Mouse (Mus musculus) mouse trophoblast stem cell (cell line): Measurements from ENCODE around the gene Thsd7b.

Experiments
- in situ Hi-C, 2 experiments: fragments of 300-500 bp; cut with MseI, MboI; formaldehyde crosslinking; loops; 2 replicates in 1 of 2; 3 replicates in 1 of 2; pipeline ENCODE4 v1.15.1; 2025

The Thsd7b gene

GRCm38 (mm10) chr1:129272982-129273937 is at the start of gene Thsd7b:
Gene Thsd7b (plus strand): TSS chr1:129273302.
- in situ Hi-C loops, result no loop called here

GRCm38 (mm10) chr1:129244292-129244691 is 28.8 kb upstream of the Thsd7b start:
- in situ Hi-C loops, result loop anchor here (10.0 to 25.0 kb wide), 2 partner anchors 357 to 369 kb away; no protein-coding TSS in a partner anchor

- in situ Hi-C loops, result no loop called here
Observed at GRCm38 (mm10) chr1:129250704-129251443, 22.2 kb upstream of the Thsd7b start.

- in situ Hi-C loops, result no loop called here
Observed at GRCm38 (mm10) chr1:129266684-129267083, 6.4 kb upstream of the Thsd7b start.

GRCm38 (mm10) chr1:129304173-129304572 is 31.1 kb downstream of the Thsd7b start:
- in situ Hi-C loops, result no loop called here

- in situ Hi-C loops, result no loop called here
Observed at GRCm38 (mm10) chr1:129324388-129324787, 51.3 kb downstream of the Thsd7b start.

- in situ Hi-C loops, result no loop called here
Observed at GRCm38 (mm10) chr1:129324798-129325197, 51.7 kb downstream of the Thsd7b start.

- in situ Hi-C loops, result no loop called here
Observed at GRCm38 (mm10) chr1:129356631-129357030, 83.5 kb downstream of the Thsd7b start.

- in situ Hi-C loops, result no loop called here
Observed at GRCm38 (mm10) chr1:129357378-129357777, 84.3 kb downstream of the Thsd7b start.

- in situ Hi-C loops, result no loop called here
Observed at GRCm38 (mm10) chr1:129363368-129363767, 90.3 kb downstream of the Thsd7b start.

- in situ Hi-C loops, result no loop called here
Observed at GRCm38 (mm10) chr1:129364828-129365227, 91.7 kb downstream of the Thsd7b start.

GRCm38 (mm10) chr1:129365590-129365989 is 92.5 kb downstream of the Thsd7b start:
- in situ Hi-C loops, result no loop called here

- in situ Hi-C loops, result no loop called here
Observed at GRCm38 (mm10) chr1:129386479-129386878, 113.4 kb downstream of the Thsd7b start.

GRCm38 (mm10) chr1:129411584-129411983 is 138.5 kb downstream of the Thsd7b start:
- in situ Hi-C loops, result no loop called here

GRCm38 (mm10) chr1:129421581-129421980 is 148.5 kb downstream of the Thsd7b start:
- in situ Hi-C loops, result no loop called here

- in situ Hi-C loops, result no loop called here
Observed at GRCm38 (mm10) chr1:129464414-129464813, 191.3 kb downstream of the Thsd7b start.

- in situ Hi-C loops, result no loop called here
Observed at GRCm38 (mm10) chr1:129473504-129473903, 200.4 kb downstream of the Thsd7b start.

- in situ Hi-C loops, result loop anchor here (25.0 kb wide), 3 partner anchors 703 to 878 kb away; no protein-coding TSS in a partner anchor
Observed at GRCm38 (mm10) chr1:129484266-129485031, 211.3 kb downstream of the Thsd7b start.

- in situ Hi-C loops, result loop anchor here (10.0 to 25.0 kb wide), 4 partner anchors 334 to 871 kb away; no protein-coding TSS in a partner anchor
Observed at GRCm38 (mm10) chr1:129491136-129491535, 218.0 kb downstream of the Thsd7b start.

- in situ Hi-C loops, result loop anchor here (10.0 to 25.0 kb wide), 4 partner anchors 331 to 868 kb away; no protein-coding TSS in a partner anchor
Observed at GRCm38 (mm10) chr1:129493929-129494328, 220.8 kb downstream of the Thsd7b start.

GRCm38 (mm10) chr1:129501707-129502106 is 228.6 kb downstream of the Thsd7b start:
- in situ Hi-C loops, result no loop called here
